Mouse (Mus musculus) midbrain, embryonic 11.5 days (tissue): ENCODE measurements around the gene Dclk3. TPM values are rescaled to one million over a fixed set of nuclear protein-coding genes. Genes with fewer than 3 reads are reported as not detected.

Source experiments
- ATAC-seq: fragments of 200-750 bp; cut with Nextera tagmentation; 2 replicates; pipeline ENCODE4 v1.8.0; 2017; ENCODE audit warnings: moderate TSS enrichment, moderate library complexity; ENCODE audit not compliant: low FRiP score
- DNase-seq: peaks from one replicate; pipeline ENCODE4 v3.0.0; 2015; ENCODE audit warnings: low spot score; ENCODE audit errors: missing footprints
- H3K27ac ChIP-seq: fragments of 300-500 bp; sonication (generic); 2 replicates; pipeline ENCODE4 v1.5.1; 2014; ENCODE audit warnings: low read depth, low read length
- H3K27me3 ChIP-seq: fragments of 300-500 bp; sonication (generic); 2 replicates; pipeline ENCODE4 v1.6.1; 2014; ENCODE audit warnings: mild to moderate bottlenecking, low read length, moderate library complexity, mixed read lengths; ENCODE audit not compliant: control insufficient read depth, insufficient read depth
- H3K36me3 ChIP-seq: fragments of 300-500 bp; sonication (generic); 2 replicates; pipeline ENCODE4 v1.6.1; 2014; ENCODE audit warnings: mild to moderate bottlenecking, low read length, moderate library complexity, mixed read lengths; ENCODE audit not compliant: control insufficient read depth, insufficient read depth
- H3K4me1 ChIP-seq: fragments of 300-500 bp; sonication (generic); 2 replicates; pipeline ENCODE4 v1.6.1; 2014; ENCODE audit warnings: low read length; ENCODE audit not compliant: control insufficient read depth, insufficient read depth
- H3K4me2 ChIP-seq: fragments of 300-500 bp; sonication (generic); 2 replicates; pipeline ENCODE4 v1.6.1; 2014; ENCODE audit warnings: mild to moderate bottlenecking, moderate library complexity
- H3K4me3 ChIP-seq: fragments of 300-500 bp; sonication (generic); 2 replicates; pipeline ENCODE4 v1.5.1; 2014; ENCODE audit warnings: low read depth, low read length
- H3K9ac ChIP-seq: fragments of 300-500 bp; sonication (generic); 2 replicates; pipeline ENCODE4 v1.6.1; 2014; ENCODE audit warnings: low read length
- H3K9me3 ChIP-seq: fragments of 300-500 bp; sonication (generic); 2 replicates; pipeline ENCODE4 v1.6.1; 2016; ENCODE audit warnings: low read length; ENCODE audit not compliant: control insufficient read depth
- WGBS: fragments of 180-500 bp; shearing (Covaris S2); extraction: QIAGEN DNeasy Blood & Tissue Kit; methylation state at CpG from one replicate; pipeline ENCODE4 v1.1.7; 2014; 5-methylcytosine and 5-hydroxymethylcytosine counted together
- polyA plus RNA-seq: library from polyadenylated mRNA; unstranded; fragments of >200 nt; fragmentation: Nextera tagmentation; extraction: Ambion mirVana; gene quantifications from 2 replicates; pipeline ENCODE4 v1.2.1, GENCODE M21; 2014

Gene Dclk3
- polyA plus RNA-seq, 1 experiment from 2014 or later = 0.18 TPM

DNA sequence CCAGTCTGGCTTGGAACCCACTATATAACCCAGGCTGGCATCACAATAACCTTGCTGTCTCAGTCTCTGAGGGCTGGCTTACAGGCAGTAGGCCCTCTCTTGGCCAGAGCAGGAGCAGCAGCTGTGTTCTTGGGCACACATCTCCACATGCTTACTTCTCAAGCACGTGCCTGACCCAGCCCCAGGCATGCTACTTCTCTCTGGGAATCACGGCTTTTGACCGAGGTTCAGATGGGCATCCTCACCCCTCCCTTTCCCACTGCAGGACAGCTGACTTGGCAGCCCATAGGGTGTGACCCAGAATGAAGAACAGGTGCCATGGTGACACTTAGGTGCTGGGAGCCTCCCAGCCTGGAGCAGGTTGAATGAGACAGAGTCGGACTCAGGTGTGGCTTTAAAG, 52.4 kb downstream of the Dclk3 start:
- no peaks in the 10 kb centered on the region for H3K27me3 ChIP-seq
- no peak overlapping the region for H3K9ac ChIP-seq
- DNase-seq = no peak
- no peak overlapping the region for H3K4me2 ChIP-seq
- H3K4me1 ChIP-seq = peaks cover 8% of the 10 kb centered on the region
- H3K4me3 ChIP-seq = no peak overlapping the region
- ATAC-seq = no peak
- no peak overlapping the region for H3K27ac ChIP-seq
- H3K9me3 ChIP-seq = no peaks in the 10 kb centered on the region
- 60% methylated on average over 4 of the region's 4 CpGs for WGBS
- H3K36me3 ChIP-seq = no peaks in the 10 kb centered on the region

DNA sequence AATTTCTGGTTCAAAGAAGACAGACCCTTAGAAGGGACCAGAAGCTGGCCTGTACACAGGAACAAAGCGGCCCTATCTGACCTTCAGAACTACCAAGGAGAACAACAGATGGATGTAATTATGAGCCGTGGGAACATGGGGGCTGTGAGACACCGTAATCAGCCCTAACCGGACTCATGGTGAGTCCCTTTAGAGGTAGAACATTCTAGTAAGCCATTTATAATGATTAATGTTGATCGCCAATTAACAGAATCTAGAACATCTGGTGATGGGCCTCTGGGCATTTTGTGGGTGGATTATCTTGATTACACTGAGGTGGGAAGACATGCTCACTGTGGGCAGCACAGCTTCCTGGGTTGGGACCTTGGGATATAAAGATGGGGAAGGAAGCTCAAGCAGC, 54.6 kb downstream of the Dclk3 start:
- no peaks in the 10 kb centered on the region for H3K9me3 ChIP-seq
- no peaks in the 10 kb centered on the region for H3K4me1 ChIP-seq
- WGBS = 72% methylated on average over 5 of the region's 5 CpGs
- H3K9ac ChIP-seq = no peak overlapping the region
- no peak overlapping the region for H3K4me3 ChIP-seq
- H3K27ac ChIP-seq = no peak overlapping the region
- DNase-seq = peak; percentile 26
- no peak for ATAC-seq
- no peaks in the 10 kb centered on the region for H3K27me3 ChIP-seq
- no peak overlapping the region for H3K4me2 ChIP-seq
- H3K36me3 ChIP-seq = no peaks in the 10 kb centered on the region

DNA sequence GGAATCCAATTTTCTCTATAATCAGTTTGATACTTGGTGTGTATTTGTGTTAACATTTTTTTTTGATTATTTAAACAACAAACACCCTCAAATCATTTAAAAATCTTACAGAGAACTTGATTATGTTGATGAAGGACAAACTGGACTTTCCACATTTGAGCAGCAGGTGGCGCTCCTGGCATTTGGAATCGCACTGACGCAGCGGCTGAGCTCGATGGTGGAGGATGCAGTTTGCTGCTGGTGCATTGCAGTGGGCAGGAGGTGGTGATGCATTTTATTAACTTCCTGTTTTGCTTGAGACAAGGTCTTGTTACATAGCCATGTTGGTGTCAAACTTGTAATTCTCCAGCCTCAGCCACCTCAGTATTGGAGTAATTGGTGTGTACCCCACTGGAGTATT, 56.7 kb downstream of the Dclk3 start:
- Histone ChIP-seq H3K4me1 (no peaks in the 10 kb centered on the region), H3K27ac (no peak overlapping the region), H3K9me3 (no peaks in the 10 kb centered on the region), H3K4me2 (no peak overlapping the region), H3K9ac (no peak overlapping the region), H3K4me3 (no peak overlapping the region), H3K27me3 (no peaks in the 10 kb centered on the region), H3K36me3 (no peaks in the 10 kb centered on the region)
- peak; percentile 99 for DNase-seq
- ATAC-seq = peak; percentile 63
- WGBS = 0% methylated on average over 5 of the region's 5 CpGs

DNA sequence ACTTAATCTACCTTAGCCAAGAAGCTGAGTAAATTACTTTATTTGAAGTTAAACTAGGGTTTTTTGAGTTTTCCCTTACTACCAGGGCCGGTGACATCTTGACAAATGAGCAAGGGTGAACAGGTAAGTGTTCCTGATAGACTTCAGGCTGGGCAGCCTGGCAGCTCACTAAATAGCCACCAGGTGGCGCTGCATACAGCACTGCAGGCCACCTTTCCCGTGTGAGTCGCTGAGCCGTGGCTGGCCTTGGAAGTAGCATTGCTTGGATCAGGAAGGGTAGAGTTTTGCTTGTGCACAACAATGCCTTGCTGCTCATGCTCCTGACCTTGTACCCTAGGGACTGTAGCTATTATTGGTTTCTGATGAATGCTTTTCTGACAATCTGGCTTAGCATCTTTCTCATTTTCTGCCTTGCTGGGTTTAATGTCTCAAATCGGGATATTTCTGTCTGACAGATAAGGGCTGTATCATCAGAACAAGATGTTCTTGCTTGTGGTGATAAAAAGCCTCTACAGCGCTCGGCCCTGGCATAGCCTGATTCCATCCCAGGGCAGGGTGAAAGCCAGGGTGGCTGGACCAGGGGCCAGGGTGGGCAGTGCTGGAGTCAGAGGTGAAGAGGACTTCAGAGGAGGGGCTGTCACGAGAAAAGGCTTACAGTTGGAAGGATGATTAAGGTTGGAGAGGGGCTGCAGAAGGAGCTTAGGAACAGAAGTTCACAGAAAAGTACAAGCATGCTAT, 58.4 kb downstream of the Dclk3 start:
- peak; percentile 76 for ATAC-seq
- no peak overlapping the region for H3K4me3 ChIP-seq
- no peaks in the 10 kb centered on the region for H3K4me1 ChIP-seq
- no peak overlapping the region for H3K27ac ChIP-seq
- no peaks in the 10 kb centered on the region for H3K27me3 ChIP-seq
- peak; percentile 96 for DNase-seq
- H3K36me3 ChIP-seq = no peaks in the 10 kb centered on the region
- H3K4me2 ChIP-seq = no peak overlapping the region
- H3K9ac ChIP-seq = no peak overlapping the region
- 37% methylated on average over 9 of the region's 9 CpGs for WGBS
- H3K9me3 ChIP-seq = no peaks in the 10 kb centered on the region

DNA sequence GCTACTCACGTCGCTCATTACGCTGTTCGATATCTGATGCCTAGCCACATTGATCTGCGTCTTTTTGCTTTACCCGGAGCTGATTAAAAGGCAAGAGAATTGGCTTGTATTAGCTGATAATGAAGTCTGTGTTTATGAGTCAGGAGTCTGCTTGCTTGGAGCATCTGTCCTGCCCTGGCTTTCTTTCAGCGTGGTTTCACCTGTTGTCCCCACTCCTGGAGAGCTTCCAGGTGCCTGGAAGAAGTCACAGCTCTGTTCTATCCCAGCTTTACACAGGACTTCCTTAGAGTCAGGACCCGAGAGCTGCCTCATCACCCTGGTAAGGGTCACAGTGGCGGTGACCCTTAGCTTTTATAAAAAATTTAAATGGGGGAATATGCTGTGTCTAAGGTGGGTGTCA, 61.3 kb downstream of the Dclk3 start:
- 89% methylated on average over 9 of the region's 9 CpGs for WGBS
- Histone ChIP-seq H3K9me3 (no peaks in the 10 kb centered on the region), H3K4me3 (no peak overlapping the region), H3K4me1 (no peaks in the 10 kb centered on the region), H3K9ac (no peak overlapping the region), H3K27ac (no peak overlapping the region), H3K27me3 (no peaks in the 10 kb centered on the region), H3K4me2 (no peak overlapping the region), H3K36me3 (no peaks in the 10 kb centered on the region)
- DNase-seq = no peak
- ATAC-seq = no peak

DNA sequence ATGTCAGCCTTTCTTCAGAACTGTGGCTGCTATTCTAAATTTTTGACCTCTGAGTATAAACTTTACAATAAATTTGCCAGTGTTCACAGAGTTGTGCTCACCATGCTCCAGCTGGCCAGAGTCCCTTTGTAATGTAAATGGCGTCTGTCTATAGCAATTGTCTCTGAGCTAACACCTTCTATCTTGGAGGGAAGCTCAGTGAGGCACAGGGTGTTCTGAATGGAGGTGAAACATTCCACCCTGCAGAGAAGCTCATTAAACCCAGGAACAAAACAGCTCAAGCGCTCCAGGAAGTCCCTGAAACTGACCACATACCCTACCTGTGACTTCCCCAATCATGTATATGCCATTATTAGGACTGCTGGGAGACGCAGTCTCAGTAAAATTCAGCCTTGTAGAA, 67.2 kb downstream of the Dclk3 start:
- DNase-seq = peak; percentile 83
- Histone ChIP-seq H3K9me3 (no peaks in the 10 kb centered on the region; the same call in 1 of the 2 replicates), H3K27me3 (no peaks in the 10 kb centered on the region), H3K9ac (no peak overlapping the region), H3K4me1 (no peaks in the 10 kb centered on the region), H3K4me2 (no peak overlapping the region), H3K4me3 (no peak overlapping the region), H3K36me3 (no peaks in the 10 kb centered on the region), H3K27ac (no peak overlapping the region)
- WGBS = 31% methylated on average over 3 of the region's 3 CpGs
- ATAC-seq = no peak

DNA sequence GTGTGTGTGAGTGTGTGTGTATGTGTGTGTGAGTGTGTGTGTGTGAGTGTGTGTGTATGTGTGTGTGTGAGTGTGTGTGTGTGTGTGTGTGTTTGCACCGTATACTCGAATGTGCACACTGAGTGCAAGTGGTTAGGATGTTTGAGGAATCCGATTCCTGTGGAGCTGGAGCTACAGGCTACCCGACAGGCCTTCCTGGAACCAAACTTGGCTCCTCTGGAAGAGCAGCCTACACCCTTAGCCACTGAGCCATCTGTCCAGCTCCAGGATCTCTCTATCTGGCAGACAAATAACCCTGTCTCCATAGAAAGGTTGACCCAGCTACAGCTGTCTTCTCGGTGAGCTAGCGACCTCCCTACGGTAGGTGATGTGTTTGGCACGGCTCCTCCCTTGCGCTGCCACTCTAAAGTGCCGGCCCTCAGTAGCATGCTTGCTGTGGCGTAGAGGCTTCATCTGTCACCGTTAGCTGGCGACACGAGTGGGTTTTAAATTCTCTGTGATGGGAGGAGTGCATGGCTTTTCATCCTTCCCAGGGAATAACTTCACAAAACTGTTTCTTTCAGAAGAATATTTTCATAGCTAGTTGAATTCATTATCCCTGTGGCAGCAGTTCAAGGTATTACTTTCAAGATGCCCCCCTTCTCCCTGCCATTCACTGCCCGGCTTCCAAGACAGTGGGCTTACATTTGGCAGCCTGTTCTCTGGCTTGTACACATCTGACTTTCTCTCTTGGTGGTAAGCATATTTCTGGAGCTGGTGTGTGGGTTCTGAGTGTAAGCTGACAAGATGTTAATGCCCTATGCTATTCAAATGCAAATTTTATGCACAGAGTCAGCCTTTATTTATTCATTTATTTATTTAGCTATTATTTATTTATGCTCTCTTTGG, 75.9 kb downstream of the Dclk3 start:
- Histone ChIP-seq H3K9me3 (no peaks in the 10 kb centered on the region), H3K27ac (no peak overlapping the region), H3K4me1 (no peaks in the 10 kb centered on the region), H3K36me3 (no peaks in the 10 kb centered on the region), H3K9ac (no peak overlapping the region), H3K4me3 (no peak overlapping the region), H3K27me3 (no peaks in the 10 kb centered on the region), H3K4me2 (no peak overlapping the region)
- DNase-seq = peak; percentile 26
- no peak for ATAC-seq
- 89% methylated on average over 15 of the region's 15 CpGs for WGBS

DNA sequence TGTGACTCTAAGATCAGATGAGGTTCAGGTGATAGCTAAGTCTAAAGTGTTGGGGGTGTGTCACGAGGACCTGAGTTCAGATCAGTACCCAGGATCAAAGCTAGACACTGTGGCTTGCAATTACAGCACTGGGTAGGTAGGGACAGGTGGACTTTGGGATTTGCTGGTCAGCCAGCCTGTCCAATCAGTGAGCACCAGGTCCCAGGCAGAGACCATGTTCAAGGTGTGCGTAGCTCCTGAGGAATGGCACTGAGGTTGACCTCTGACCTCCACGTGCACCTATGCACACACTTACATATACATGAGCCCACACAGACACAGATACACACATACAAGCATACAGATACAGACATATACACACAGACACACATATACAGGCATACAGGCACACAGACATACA, 76.7 kb downstream of the Dclk3 start:
- Histone ChIP-seq H3K9me3 (no peaks in the 10 kb centered on the region), H3K36me3 (no peaks in the 10 kb centered on the region), H3K27me3 (no peaks in the 10 kb centered on the region), H3K9ac (no peak overlapping the region), H3K4me1 (no peaks in the 10 kb centered on the region), H3K27ac (no peak overlapping the region), H3K4me2 (no peak overlapping the region), H3K4me3 (no peak overlapping the region)
- DNase-seq = no peak
- no peak for ATAC-seq
- 88% methylated on average over 3 of the region's 3 CpGs for WGBS

DNA sequence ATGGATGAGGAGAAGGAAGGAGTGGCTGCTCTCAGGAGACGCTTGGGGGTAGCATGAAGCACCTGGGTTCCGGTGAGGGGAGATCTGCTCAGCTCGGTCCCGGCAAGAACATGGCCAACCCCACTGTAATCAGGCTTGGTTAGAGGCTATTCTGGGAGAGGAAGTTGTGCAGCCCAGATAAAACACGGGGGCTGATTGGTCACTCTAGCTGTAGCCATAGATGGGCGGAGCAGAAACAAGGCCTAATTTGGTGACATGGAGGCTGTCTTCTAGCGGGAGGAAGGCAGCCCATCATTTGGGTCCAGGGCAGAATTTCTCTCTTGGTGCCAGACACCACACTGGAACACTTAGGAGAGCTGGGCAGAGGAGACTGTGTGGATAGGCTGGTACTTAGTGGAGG, 83.3 kb downstream of the Dclk3 start:
- H3K27me3 ChIP-seq = no peaks in the 10 kb centered on the region
- no peak overlapping the region for H3K4me2 ChIP-seq
- H3K9ac ChIP-seq = no peak overlapping the region
- H3K36me3 ChIP-seq = no peaks in the 10 kb centered on the region
- no peak overlapping the region for H3K27ac ChIP-seq
- WGBS = 92% methylated on average over 7 of the region's 7 CpGs
- H3K4me3 ChIP-seq = no peak overlapping the region
- DNase-seq (no peak), ATAC-seq (no peak)
- no peaks in the 10 kb centered on the region for H3K4me1 ChIP-seq
- H3K9me3 ChIP-seq = no peaks in the 10 kb centered on the region
